Mouse (Mus musculus) mesoderm, embryonic 11.5 days (tissue): ENCODE measurements around the gene Vamp4.

ENCODE experiments used
- DNase-seq: peaks from one replicate; pipeline ENCODE4 v3.0.0-alpha.2; 2012; ENCODE audit warnings: low read depth, low spot score

The Vamp4 gene

DNA sequence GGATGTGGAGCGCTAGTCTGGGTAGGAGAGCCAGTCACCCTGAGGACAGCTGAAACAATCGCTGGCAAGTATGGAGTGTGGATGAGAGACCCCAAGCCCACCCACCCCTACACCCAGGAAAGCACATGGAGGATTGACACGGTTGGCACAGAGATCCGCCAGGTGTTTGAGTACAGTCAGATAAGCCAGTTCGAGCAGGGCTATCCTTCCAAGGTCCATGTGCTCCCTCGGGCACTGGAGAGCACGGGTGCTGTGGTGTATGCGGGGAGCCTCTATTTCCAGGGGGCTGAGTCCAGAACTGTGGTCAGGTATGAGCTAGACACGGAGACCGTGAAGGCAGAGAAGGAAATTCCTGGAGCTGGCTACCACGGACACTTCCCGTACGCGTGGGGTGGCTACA, 78.1 kb downstream of the Vamp4 start:
- no peak for DNase-seq
